Comparison of ENCODE assay signal across 14 mouse cellular contexts in the genomic region with DNA sequence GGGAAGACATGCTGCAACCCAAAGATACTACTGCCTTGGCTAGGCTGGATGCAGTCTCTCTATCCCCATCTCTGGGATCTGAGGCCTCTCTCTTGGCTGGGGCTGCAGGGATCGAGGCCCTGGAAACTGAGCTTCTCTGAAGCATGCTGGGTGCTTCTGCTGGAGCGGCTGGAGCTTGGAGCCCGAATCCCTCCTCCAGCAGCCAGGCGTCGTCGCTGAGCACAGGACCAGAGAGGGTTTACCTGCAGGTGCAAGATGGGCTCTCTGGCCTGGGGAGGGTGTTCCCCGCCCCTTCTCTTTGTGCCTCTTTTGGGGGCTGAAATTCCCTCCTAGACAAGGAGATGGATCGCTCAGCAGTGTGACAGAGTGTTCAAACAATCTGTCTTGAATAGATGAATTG. TPM values are rescaled to one million over a fixed set of nuclear protein-coding genes. Genes with fewer than 3 reads are reported as not detected.
A peak's percentile ranks its signal among the peaks of the same experiment; 100 is the strongest.
DNase-seq lines count a peak whose midpoint lies in the region; ATAC-seq lines count a peak whose summit lies in the region.
"Had no signal": no experiment of that assay in that cellular context is flagged by ENCODE, and none has a peak within 500 bp of the region (broad histone marks: within the 10 kb centered on the region; RNA-seq: fewer than 3 reads in every experiment).

No protein-coding gene starts in this region.

- peak; percentile 66 for DNase-seq in brain, adult 2 months (ENCODE audit: low read depth, low spot score)
- DNase-seq in forebrain, embryonic 10.5 days (ENCODE audit: extremely low spot score, low spot score), result no peak
- DNase-seq in kidney, adult 11 months, result no peak
- no peak for DNase-seq in kidney, postnatal 14 days
- DNase-seq in ovary, postnatal 14 days (ENCODE audit: low spot score), result no peak
- DNase-seq: gastrocnemius, adult 2 months; heart, adult 2 months; kidney, adult 9 months; layer of hippocampus, adult 9-11 months; lung, postnatal 36 days had no signal

- no peaks in the 10 kb centered on the region for H3K9me3 ChIP-seq in forebrain, embryonic 10.5 days
- H3K9me3 ChIP-seq in hindbrain, embryonic 13.5 days, result no peaks in the 10 kb centered on the region
- H3K9me3 ChIP-seq in neural tube, embryonic 12.5 days, result no peaks in the 10 kb centered on the region
- H3K9me3 ChIP-seq: limb, embryonic 10.5 days had no signal

- WGBS in forebrain, embryonic 10.5 days, result 7% methylated on average over 8 of the region's 8 CpGs
- 2% methylated on average over 8 of the region's 8 CpGs for WGBS in hindbrain, embryonic 13.5 days
- WGBS in neural tube, embryonic 12.5 days, result 5% methylated on average over 8 of the region's 8 CpGs

- peaks cover 100% of the 10 kb centered on the region for H3K27me3 ChIP-seq in forebrain, embryonic 10.5 days (ENCODE audit: poor library complexity, severe bottlenecking)
- peaks cover 96% of the 10 kb centered on the region for H3K27me3 ChIP-seq in hindbrain, embryonic 13.5 days
- peaks cover 84% of the 10 kb centered on the region for H3K27me3 ChIP-seq in neural tube, embryonic 12.5 days (replicated peaks)

- peaks cover 86% of the 10 kb centered on the region for H3K4me1 ChIP-seq in forebrain, embryonic 10.5 days
- peaks cover 96% of the 10 kb centered on the region for H3K4me1 ChIP-seq in hindbrain, embryonic 13.5 days (replicated peaks)
- H3K4me1 ChIP-seq in neural tube, embryonic 12.5 days, result peaks cover 68% of the 10 kb centered on the region

- ATAC-seq in hindbrain, embryonic 13.5 days (ENCODE audit: low FRiP score), result no peak
- ATAC-seq in neural tube, embryonic 12.5 days (ENCODE audit: low FRiP score, low read depth), result no peak

- H3K36me3 ChIP-seq in forebrain, embryonic 10.5 days (replicated peaks), result no peaks in the 10 kb centered on the region
- no peaks in the 10 kb centered on the region for H3K36me3 ChIP-seq in hindbrain, embryonic 13.5 days
- no peaks in the 10 kb centered on the region for H3K36me3 ChIP-seq in neural tube, embryonic 12.5 days
- H3K36me3 ChIP-seq: limb, embryonic 10.5 days had no signal

- H3K27ac ChIP-seq in forebrain, embryonic 10.5 days, result no peak overlapping the region
- H3K27ac ChIP-seq in hindbrain, embryonic 13.5 days, result peak overlapping the region; percentile 94
- H3K27ac ChIP-seq in neural tube, embryonic 12.5 days, result no peak overlapping the region
- H3K27ac ChIP-seq: gastrocnemius, adult 2 months; heart, adult 2 months; limb, embryonic 10.5 days; liver, embryonic 14.5 days had no signal

- peak overlapping the region; percentile 73 for H3K4me2 ChIP-seq in hindbrain, embryonic 13.5 days
- peak overlapping the region; percentile 81 for H3K4me2 ChIP-seq in neural tube, embryonic 12.5 days (replicated peaks)

- peak overlapping the region; percentile 88 for H3K9ac ChIP-seq in hindbrain, embryonic 13.5 days
- peak overlapping the region; percentile 83 for H3K9ac ChIP-seq in neural tube, embryonic 12.5 days
- H3K9ac ChIP-seq: liver, embryonic 14.5 days had no signal

- H3K4me3 ChIP-seq in forebrain, embryonic 10.5 days, result peak overlapping the region; percentile 5; the same call in 1 of the 2 replicates
- peak overlapping the region; percentile 62 for H3K4me3 ChIP-seq in hindbrain, embryonic 13.5 days
- peak overlapping the region; percentile 55 for H3K4me3 ChIP-seq in neural tube, embryonic 12.5 days
- H3K4me3 ChIP-seq: gastrocnemius, adult 2 months; heart, adult 2 months; limb, embryonic 10.5 days had no signal

RNA-seq across cellular contexts. Expression of a gene that starts 2.6 kb away (rescaled TPM):
- polyA plus RNA-seq in forebrain, embryonic 10.5 days (2016; fragmentation: Nextera tagmentation; extraction: Ambion mirVana), result 0.20 and 0.42 TPM in 2 replicates
- polyA plus RNA-seq in hindbrain, embryonic 13.5 days (2015; fragmentation: Nextera tagmentation; extraction: Ambion mirVana), result 3.9 and 4.1 TPM in 2 replicates
- polyA plus RNA-seq in neural tube, embryonic 12.5 days (2016; fragmentation: Nextera tagmentation; extraction: Ambion mirVana), result 3.3 and 3.5 TPM in 2 replicates
- polyA plus RNA-seq: limb, embryonic 10.5 days had no signal

Comparison
In these comparisons a context has a peak if more than half of its experiments do, and no peak if none do; other contexts are left out.
1. H3K4me3 ChIP-seq: peak in every context shown above with its lines; median percentile 62 in hindbrain, embryonic 13.5 days; 55 in neural tube, embryonic 12.5 days; 5 in forebrain, embryonic 10.5 days.